Mouse (Mus musculus) midbrain, embryonic 10.5 days (tissue): ENCODE data around the gene Hoxa9. TPM values are rescaled to one million over a fixed set of nuclear protein-coding genes. Genes with fewer than 3 reads are reported as not detected.

Experiments
- DNase-seq: peaks from one replicate; pipeline ENCODE4 v3.0.0-alpha.2; 2017; ENCODE audit warnings: low spot score
- H3K27ac ChIP-seq: fragments of 300-500 bp; sonication (generic); replicated peaks from 2 replicates; pipeline ENCODE4 v1.5.1; 2016; ENCODE audit warnings: mild to moderate bottlenecking
- H3K27me3 ChIP-seq: fragments of 300-500 bp; sonication (generic); 2 replicates; pipeline ENCODE4 v1.6.1; 2016; ENCODE audit warnings: low read depth, mild to moderate bottlenecking; ENCODE audit not compliant: poor library complexity, severe bottlenecking
- H3K36me3 ChIP-seq: fragments of 300-500 bp; sonication (generic); 2 replicates; pipeline ENCODE4 v1.6.1; 2016; ENCODE audit warnings: mild to moderate bottlenecking, moderate library complexity
- H3K4me1 ChIP-seq: fragments of 300-500 bp; sonication (generic); 2 replicates; pipeline ENCODE4 v1.6.1; 2016
- H3K4me3 ChIP-seq: fragments of 300-500 bp; sonication (generic); 2 replicates; pipeline ENCODE4 v1.5.1; 2016; ENCODE audit warnings: mild to moderate bottlenecking, moderate library complexity
- H3K9me3 ChIP-seq: fragments of 300-500 bp; sonication (generic); replicated peaks from 2 replicates; pipeline ENCODE4 v1.6.1; 2016; ENCODE audit warnings: mild to moderate bottlenecking
- WGBS: fragments of 180-500 bp; shearing (Covaris S2); methylation state at CpG from one replicate; pipeline ENCODE4 v1.1.7; 2016; 5-methylcytosine and 5-hydroxymethylcytosine counted together
- microRNA counts: library from miRNA; unstranded; fragments of <30 nt; microRNA quantifications from one replicate; lab custom pipeline; 2017
- microRNA-seq: library from miRNA; unstranded; fragments of <30 nt; microRNA quantifications from one replicate; pipeline ENCODE4, GENCODE M21; 2017
- polyA plus RNA-seq: library from polyadenylated mRNA; unstranded; fragments of >200 nt; fragmentation: Nextera tagmentation; extraction: Ambion mirVana; gene quantifications from 2 replicates; pipeline ENCODE4 v1.2.1, GENCODE M21; 2016

The Hoxa9 gene
- polyA plus RNA-seq, 1 experiment from 2014 or later, result not detected

GRCm38 (mm10) chr6:52177061-52177735 is 53.7 kb downstream of the Hoxa9 start, which contains the start of gene 5730596B20Rik:
5730596B20Rik (plus strand) TSS chr6:52177498.
- H3K4me1 ChIP-seq, result peaks cover 15% of the 10 kb centered on the region
- H3K9me3 ChIP-seq, result no peaks in the 10 kb centered on the region
- peak; percentile 63 for DNase-seq
- no peak within 1 kb of the TSS for H3K27ac ChIP-seq
- peaks cover 100% of the 10 kb centered on the region for H3K27me3 ChIP-seq
- WGBS, result under 1% methylated on average over 36 of the region's 36 CpGs
- H3K4me3 ChIP-seq, result no peak within 1 kb of the TSS
- H3K36me3 ChIP-seq, result no peaks in the 10 kb centered on the region

- no peaks in the 10 kb centered on the region for H3K9me3 ChIP-seq
- H3K4me1 ChIP-seq, result peaks cover 18% of the 10 kb centered on the region
- no peaks in the 10 kb centered on the region for H3K36me3 ChIP-seq
- DNase-seq, result no peak
- no peak overlapping the region for H3K27ac ChIP-seq
- H3K27me3 ChIP-seq, result peaks cover 100% of the 10 kb centered on the region
- WGBS, result under 1% methylated on average over 6 of the region's 6 CpGs
- no peak overlapping the region for H3K4me3 ChIP-seq
Observed at GRCm38 (mm10) chr6:52176391-52176790, 54.5 kb downstream of the Hoxa9 start.

- peaks cover 100% of the 10 kb centered on the region for H3K27me3 ChIP-seq
- peak overlapping the region; percentile 14; the same call in 1 of the 2 replicates for H3K4me3 ChIP-seq
- peaks cover 18% of the 10 kb centered on the region for H3K4me1 ChIP-seq
- DNase-seq, result no peak
- WGBS, result under 1% methylated on average over 22 of the region's 35 CpGs
- no peak overlapping the region for H3K27ac ChIP-seq
- no peaks in the 10 kb centered on the region for H3K9me3 ChIP-seq
- H3K36me3 ChIP-seq, result no peaks in the 10 kb centered on the region
Observed at GRCm38 (mm10) chr6:52175864-52176263, 55.0 kb downstream of the Hoxa9 start.

- peaks cover 100% of the 10 kb centered on the region for H3K27me3 ChIP-seq
- H3K9me3 ChIP-seq, result no peaks in the 10 kb centered on the region
- peak overlapping the region; percentile 14; the same call in 1 of the 2 replicates for H3K4me3 ChIP-seq
- H3K36me3 ChIP-seq, result no peaks in the 10 kb centered on the region
- DNase-seq, result no peak
- peaks cover 18% of the 10 kb centered on the region for H3K4me1 ChIP-seq
- no peak overlapping the region for H3K27ac ChIP-seq
- under 1% methylated on average over 41 of the region's 41 CpGs for whole genome bisulfite sequencing
Observed at GRCm38 (mm10) chr6:52174968-52175751, 55.7 kb downstream of the Hoxa9 start.

GRCm38 (mm10) chr6:52173648-52174047 is 57.2 kb downstream of the Hoxa9 start:
- Histone ChIP-seq H3K9me3 (no peaks in the 10 kb centered on the region), H3K4me1 (peaks cover 18% of the 10 kb centered on the region), H3K4me3 (no peak overlapping the region), H3K27me3 (peaks cover 100% of the 10 kb centered on the region), H3K27ac (no peak overlapping the region), H3K36me3 (no peaks in the 10 kb centered on the region)
- DNase-seq, result no peak
- 4% methylated on average over 4 of the region's 4 CpGs for WGBS

MicroRNAs encoded within 50 kb of the gene (microRNA counts, 519-probe panel; counts per million panel counts)
- microRNA mmu-miR-196b (lab: Ali Mortazavi, UCI), result not detected

Small RNA genes lying within 50 kb of the gene (microRNA-seq; reads per million reads assigned to microRNA genes)
- gene Mir196b, result 77.8 reads per million, percentile 47 among the genes with 10 or more reads in this experiment

Other genes with a start within 250 kb of the Hoxa9 start
- gene Skap2, start 218.5 kb downstream of the Hoxa9 start, polyA plus RNA-seq, result 8.6 and 10.2 TPM in 2 replicates
- gene Hoxa1, start 72.8 kb downstream of the Hoxa9 start, polyA plus RNA-seq, result 0.32 and 0.47 TPM in 2 replicates
- 0.26 and 1.9 TPM in 2 replicates for gene Hoxa2, start 66.3 kb downstream of the Hoxa9 start, polyA plus RNA-seq
- gene 5730596B20Rik, start 53.6 kb downstream of the Hoxa9 start, polyA plus RNA-seq, result not detected in 2 replicates
- gene Hoxa4, start 39.3 kb downstream of the Hoxa9 start, polyA plus RNA-seq, result not detected in 2 replicates
- not detected in 2 replicates for gene Hoxa5, start 26.5 kb downstream of the Hoxa9 start, polyA plus RNA-seq
- not detected in 2 replicates for gene Hoxa6, start 22.4 kb downstream of the Hoxa9 start, polyA plus RNA-seq
- gene Hoxa3, start 17.8 kb downstream of the Hoxa9 start, polyA plus RNA-seq, result not detected in 2 replicates
- gene Gm28308, start 17.8 kb downstream of the Hoxa9 start, polyA plus RNA-seq, result not detected in 2 replicates
- gene Hoxa7, start 9.2 kb downstream of the Hoxa9 start, polyA plus RNA-seq, result not detected in 2 replicates
- 0.06 TPM in 1 of 2 replicates, not detected in the other for gene Hoxa10, start 9.8 kb upstream of the Hoxa9 start, polyA plus RNA-seq
- gene Hoxa11, start 14.7 kb upstream of the Hoxa9 start, polyA plus RNA-seq, result not detected in 2 replicates
- not detected in 2 replicates for gene Hoxa13, start 29.8 kb upstream of the Hoxa9 start, polyA plus RNA-seq
- 0.15 and 0.29 TPM in 2 replicates for gene Evx1, start 82.4 kb upstream of the Hoxa9 start, polyA plus RNA-seq